Mouse (Mus musculus) MEL (cell line): ENCODE results near the gene Olfr1183. TPM values are rescaled to one million over a fixed set of nuclear protein-coding genes. Genes with fewer than 3 reads are reported as not detected.
"Not testable (repeated sequence)": the region's sequence is repeated elsewhere in the genome, so short reads cannot be mapped to it uniquely, and the experiment has no call there.

Source experiments
- DNase-seq: peaks from one replicate; pipeline ENCODE4 v3.0.0; 2011; ENCODE audit warnings: low read depth, low spot score
- H3K27ac ChIP-seq: 2 replicates; pipeline ENCODE4 v1.5.1; 2012; ENCODE audit warnings: low read depth, mild to moderate bottlenecking, control low read depth, low read length, moderate library complexity; ENCODE audit not compliant: control insufficient read depth
- H3K27me3 ChIP-seq, 2 experiments: fragments of 150-350 bp in 1 of 2; sonication (generic) in 1 of 2; 2 replicates each; pipeline ENCODE4 v1.6.1; 2012; ENCODE audit warnings: low read length in 2 of 2, mild to moderate bottlenecking in 2 of 2, improper control_type of control experiment in 1 of 2, moderate library complexity in 1 of 2; ENCODE audit not compliant: insufficient read depth in 2 of 2, control insufficient read depth in 1 of 2
- H3K36me3 ChIP-seq, 2 experiments: 2 replicates each; pipeline ENCODE4 v1.6.1; 2012 to 2014; ENCODE audit warnings: low read length in 2 of 2, improper control_type of control experiment in 1 of 2, inconsistent platforms in 1 of 2, mild to moderate bottlenecking in 1 of 2; ENCODE audit not compliant: insufficient read depth in 2 of 2, control insufficient read depth in 1 of 2
- H3K4me1 ChIP-seq, 2 experiments: fragments of 150-350 bp in 1 of 2; sonication (generic) in 1 of 2; 2 replicates each; pipeline ENCODE4 v1.6.1; 2012; ENCODE audit warnings: low read length in 2 of 2, improper control_type of control experiment in 1 of 2, mild to moderate bottlenecking in 1 of 2; ENCODE audit not compliant: insufficient read depth in 2 of 2, control insufficient read depth in 1 of 2
- H3K4me3 ChIP-seq, 2 experiments: fragments of 150-350 bp in 1 of 2; sonication (generic) in 1 of 2; 2 replicates each; pipeline ENCODE4 v1.5.1; 2012; ENCODE audit warnings: low read depth in 2 of 2, low read length in 2 of 2, mild to moderate bottlenecking in 2 of 2, moderate library complexity in 2 of 2, control low read depth in 1 of 2, improper control_type of control experiment in 1 of 2; ENCODE audit not compliant: control insufficient read depth in 1 of 2, insufficient read depth in 1 of 2
- H3K79me2 ChIP-seq: 2 replicates; pipeline ENCODE4 v1.6.1; 2012; ENCODE audit warnings: mild to moderate bottlenecking, low read length, moderate library complexity; ENCODE audit not compliant: control insufficient read depth, poor library complexity, insufficient read depth
- H3K9ac ChIP-seq: 2 replicates; pipeline ENCODE4 v1.6.1; 2012; ENCODE audit warnings: low read depth, mild to moderate bottlenecking, control low read depth, low read length, moderate library complexity; ENCODE audit not compliant: control insufficient read depth, poor library complexity, severe bottlenecking
- H3K9me3 ChIP-seq: fragments of 150-350 bp; sonication (generic); replicated peaks from 2 replicates; pipeline ENCODE4 v1.6.1; 2012; ENCODE audit warnings: mild to moderate bottlenecking, low read length, improper control_type of control experiment, moderate library complexity; ENCODE audit not compliant: insufficient read depth
- CHD1 ChIP-seq: IDR thresholded peaks from 2 replicates; pipeline ENCODE4 v1.6.1; 2012; ENCODE audit warnings: low read depth, mild to moderate bottlenecking, inconsistent platforms, low read length, improper control_type of control experiment
- CTCF ChIP-seq, 3 experiments: IDR thresholded peaks in 2 of 3; conservative IDR thresholded peaks in 1 of 3; 2 replicates each; pipeline ENCODE4 v1.5.1; 2011 to 2012; ENCODE audit warnings: low read length in 3 of 3, low read depth in 2 of 3, mild to moderate bottlenecking in 2 of 3, improper control_type of control experiment in 1 of 3, inconsistent platforms in 1 of 3, mixed read lengths in 1 of 3, moderate library complexity in 1 of 3; ENCODE audit not compliant: control insufficient read depth in 1 of 3, insufficient read depth in 1 of 3, poor library complexity in 1 of 3, severe bottlenecking in 1 of 3
- E2F4 ChIP-seq: IDR thresholded peaks from 2 replicates; pipeline ENCODE4 v1.6.1; 2011; ENCODE audit warnings: low read depth, low read length, improper control_type of control experiment, borderline replicate concordance
- EP300 ChIP-seq, 2 experiments: IDR thresholded peaks; 2 replicates each; pipeline ENCODE4 v1.6.1; 2011; ENCODE audit warnings: improper control_type of control experiment in 2 of 2, low read length in 2 of 2, low read depth in 1 of 2, mild to moderate bottlenecking in 1 of 2
- GABPA ChIP-seq: IDR thresholded peaks from 2 replicates; pipeline ENCODE4 v1.6.1; 2012; ENCODE audit warnings: low read depth, mild to moderate bottlenecking, inconsistent platforms, low read length, improper control_type of control experiment, moderate library complexity
- MAFK ChIP-seq: IDR thresholded peaks from 2 replicates; pipeline ENCODE4 v1.6.1; 2011; ENCODE audit warnings: low read depth, mild to moderate bottlenecking, low read length, improper control_type of control experiment, borderline replicate concordance
- MAZ ChIP-seq: IDR thresholded peaks from 2 replicates; pipeline ENCODE4 v1.6.1; 2012; ENCODE audit warnings: low read depth, mild to moderate bottlenecking, inconsistent platforms, low read length, improper control_type of control experiment
- MEF2A ChIP-seq: IDR thresholded peaks from 2 replicates; pipeline ENCODE4 v1.6.1; 2014; ENCODE audit warnings: low read depth, mild to moderate bottlenecking, inconsistent platforms, low read length, improper control_type of control experiment; ENCODE audit not compliant: poor library complexity, insufficient replicate concordance, severe bottlenecking; ENCODE audit errors: extremely low read depth
- MXI1 ChIP-seq: IDR thresholded peaks from 2 replicates; pipeline ENCODE4 v1.6.1; 2011; ENCODE audit warnings: mild to moderate bottlenecking, low read depth, low read length, improper control_type of control experiment
- POLR2AphosphoS2 ChIP-seq: IDR thresholded peaks from 2 replicates; pipeline ENCODE4 v1.6.1; 2011; ENCODE audit warnings: low read length, improper control_type of control experiment
- POLR2AphosphoS5 ChIP-seq: IDR thresholded peaks from 2 replicates; pipeline ENCODE4 v1.6.1; 2012; ENCODE audit warnings: low read depth, borderline replicate concordance, mild to moderate bottlenecking, inconsistent platforms, low read length, moderate library complexity, mixed read lengths
- RAD21 ChIP-seq: IDR thresholded peaks from 2 replicates; pipeline ENCODE4 v1.6.1; 2011; ENCODE audit warnings: mild to moderate bottlenecking, low read depth, low read length, improper control_type of control experiment
- RCOR1 ChIP-seq: IDR thresholded peaks from 2 replicates; pipeline ENCODE4 v1.6.1; 2012; ENCODE audit warnings: low read depth, mild to moderate bottlenecking, inconsistent platforms, low read length, improper control_type of control experiment
- SIN3A ChIP-seq: IDR thresholded peaks from 2 replicates; pipeline ENCODE4 v1.6.1; 2012; ENCODE audit warnings: low read length, improper control_type of control experiment, inconsistent platforms
- TBP ChIP-seq: IDR thresholded peaks from 2 replicates; pipeline ENCODE4 v1.8.0; 2011; ENCODE audit warnings: low read depth, low read length, improper control_type of control experiment
- TCF12 ChIP-seq: IDR thresholded peaks from 2 replicates; pipeline ENCODE4 v1.6.1; 2014; ENCODE audit warnings: low read depth, mild to moderate bottlenecking, inconsistent platforms, low read length, improper control_type of control experiment, moderate library complexity
- USF2 ChIP-seq, 2 experiments: IDR thresholded peaks; 2 replicates each; pipeline ENCODE4 v1.6.1; 2011 to 2012; ENCODE audit warnings: improper control_type of control experiment in 2 of 2, low read length in 2 of 2, borderline replicate concordance in 1 of 2, inconsistent platforms in 1 of 2, low read depth in 1 of 2, mild to moderate bottlenecking in 1 of 2; ENCODE audit not compliant: insufficient read depth in 1 of 2
- ZC3H11A ChIP-seq: IDR thresholded peaks from 2 replicates; pipeline ENCODE4 v1.6.1; 2012; ENCODE audit warnings: low read depth, mild to moderate bottlenecking, inconsistent platforms, low read length, improper control_type of control experiment
- ZKSCAN1 ChIP-seq: IDR thresholded peaks from 2 replicates; pipeline ENCODE4 v1.6.1; 2012; ENCODE audit warnings: low read depth, mild to moderate bottlenecking, inconsistent platforms, low read length, improper control_type of control experiment, moderate library complexity
- polyA plus RNA-seq, 2 experiments: library from polyadenylated mRNA; stranded (reverse) in 1 of 2; unstranded in 1 of 2; fragments of >175 nt in 1 of 2; fragments of >200 nt in 1 of 2; gene quantifications; 2 replicates each; pipeline versions ENCODE4 v1.2.1 to v1.2.4; 2012; ENCODE audit warnings: low replicate concordance in 2 of 2, low read depth in 1 of 2; ENCODE audit not compliant: insufficient read length in 2 of 2, insufficient read depth in 1 of 2, missing spikeins in 1 of 2
- total RNA-seq: library from RNA; depleted of rRNA; stranded (reverse); fragments of 300-350 nt; gene quantifications from 2 replicates; pipeline ENCODE4 v1.2.3, GENCODE M21; 2012; rRNA removed

Gene Olfr1183
- total RNA-seq (not detected in 2 replicates), polyA plus RNA-seq (under 1 TPM in 1 of 2 experiments, not detected in 1; 0.01 TPM)

GRCm38 (mm10) chr2:88454567-88454966 lies at the start of gene Olfr1183:
TSS of gene Olfr1183 (plus strand) at chr2:88454867.
- H3K4me1 ChIP-seq, H3K79me2 ChIP-seq, H3K27me3 ChIP-seq, H3K9ac ChIP-seq, H3K36me3 ChIP-seq, H3K27ac ChIP-seq, DNase-seq, H3K4me3 ChIP-seq, H3K9me3 ChIP-seq: not testable (repeated sequence)

- H3K79me2 ChIP-seq: no peaks in the 10 kb centered on the region
- no peak within 1 kb of the TSS for H3K9ac ChIP-seq
- no peaks in the 10 kb centered on the region for H3K36me3 ChIP-seq
- TF ChIP-seq SIN3A (no peak), POLR2AphosphoS5 (no peak), USF2 (IDR thresholded peaks at IDR 0.05; ENCODE audit: borderline replicate concordance in 1 of 2, insufficient read depth in 1 of 2, low read depth in 1 of 2, low read length in 2 of 2) (no peak), E2F4 (no peak), EP300 (IDR thresholded peaks at IDR 0.05; ENCODE audit: low read depth in 1 of 2, low read length in 2 of 2) (no peak), MAFK (no peak), ZC3H11A (no peak), CHD1 (no peak), MXI1 (no peak), MAZ (no peak), RAD21 (no peak), POLR2AphosphoS2 (no peak), TBP (no peak), MEF2A (no peak), TCF12 (no peak)
- TF ChIP-seq, all 39 proteins: peak for 0
- DNase-seq: no peak
- Histone ChIP-seq H3K27me3 (no peaks in the 10 kb centered on the region), H3K4me3 (no peak within 1 kb of the TSS), H3K9me3 (no peaks in the 10 kb centered on the region), H3K4me1 (no peaks in the 10 kb centered on the region), H3K27ac (no peak within 1 kb of the TSS)
Observed at GRCm38 (mm10) chr2:88406353-88406752, 48.3 kb upstream of the Olfr1183 start, which contains the start of gene Olfr1179. TSS of gene Olfr1179 (minus strand) at chr2:88406453.

GRCm38 (mm10) chr2:88419051-88419450 lies 35.6 kb upstream of the Olfr1183 start, which contains the start of gene Olfr1180:
TSS of gene Olfr1180 (minus strand) at chr2:88419151.
- Histone ChIP-seq H3K9me3 (no peaks in the 10 kb centered on the region), H3K9ac (no peak within 1 kb of the TSS), H3K27ac (no peak within 1 kb of the TSS), H3K36me3 (no peaks in the 10 kb centered on the region), H3K4me1 (no peaks in the 10 kb centered on the region), H3K79me2 (no peaks in the 10 kb centered on the region), H3K27me3 (no peaks in the 10 kb centered on the region), H3K4me3 (no peak within 1 kb of the TSS)
- TF ChIP-seq CTCF (IDR thresholded peaks at IDR 0.05 in 2 of 3, conservative IDR thresholded peaks at IDR 0.05 in 1 of 3; ENCODE audit: control insufficient read depth in 1 of 3, insufficient read depth in 1 of 3, low read depth in 2 of 3, low read length in 3 of 3, poor library complexity in 1 of 3, severe bottlenecking in 1 of 3) (no peak), POLR2AphosphoS5 (no peak), RCOR1 (no peak), GABPA (no peak), CHD1 (no peak), ZKSCAN1 (no peak), TCF12 (no peak)
- no peak for DNase-seq
